Mouse (Mus musculus) forebrain, embryonic 10.5 days (tissue): Measurements from ENCODE around the gene Pla2g7. TPM values are rescaled to one million over a fixed set of nuclear protein-coding genes. Genes with fewer than 3 reads are reported as not detected.
A peak's percentile ranks its signal among the peaks of the same experiment; 100 is the strongest.

ENCODE experiments used
- DNase-seq: peaks from one replicate; pipeline ENCODE4 v3.0.0-alpha.2; 2017; ENCODE audit warnings: low spot score; ENCODE audit errors: extremely low spot score
- H3K27ac ChIP-seq: fragments of 300-500 bp; sonication (generic); 2 replicates; pipeline ENCODE4 v1.5.1; 2016; ENCODE audit warnings: mild to moderate bottlenecking
- H3K27me3 ChIP-seq: fragments of 300-500 bp; sonication (generic); 2 replicates; pipeline ENCODE4 v1.6.1; 2016; ENCODE audit warnings: mild to moderate bottlenecking; ENCODE audit not compliant: poor library complexity, severe bottlenecking
- H3K36me3 ChIP-seq: fragments of 300-500 bp; sonication (generic); replicated peaks from 2 replicates; pipeline ENCODE4 v1.6.1; 2016; ENCODE audit warnings: mild to moderate bottlenecking, moderate library complexity
- H3K4me1 ChIP-seq: fragments of 300-500 bp; sonication (generic); 2 replicates; pipeline ENCODE4 v1.6.1; 2016
- H3K4me3 ChIP-seq: fragments of 300-500 bp; sonication (generic); 2 replicates; pipeline ENCODE4 v1.5.1; 2016; ENCODE audit warnings: mild to moderate bottlenecking, moderate library complexity
- H3K9me3 ChIP-seq: fragments of 300-500 bp; sonication (generic); 2 replicates; pipeline ENCODE4 v1.6.1; 2016; ENCODE audit warnings: mild to moderate bottlenecking, moderate library complexity
- WGBS: fragments of 180-500 bp; shearing (Covaris S2); methylation state at CpG from one replicate; pipeline ENCODE4 v1.1.7; 2016; 5-methylcytosine and 5-hydroxymethylcytosine counted together
- polyA plus RNA-seq: library from polyadenylated mRNA; unstranded; fragments of >200 nt; fragmentation: Nextera tagmentation; extraction: Ambion mirVana; gene quantifications from 2 replicates; pipeline ENCODE4 v1.2.1, GENCODE M21; 2016

Pla2g7 gene
- polyA plus RNA-seq, 1 experiment from 2014 or later = 3.8 TPM

- peaks cover 26% of the 10 kb centered on the region for H3K4me1 ChIP-seq
- no peak for DNase-seq
Measured at GRCm38 (mm10) chr17:43554516-43555403, 13.1 kb upstream of the Pla2g7 start.

GRCm38 (mm10) chr17:43557104-43557503 lies 10.8 kb upstream of the Pla2g7 start:
- H3K27ac ChIP-seq = no peak overlapping the region
- DNase-seq = no peak
- no peaks in the 10 kb centered on the region for H3K9me3 ChIP-seq
- no peaks in the 10 kb centered on the region for H3K36me3 ChIP-seq
- H3K4me3 ChIP-seq = no peak overlapping the region
- peaks cover 9% of the 10 kb centered on the region for H3K4me1 ChIP-seq
- 84% methylated on average over 4 of the region's 4 CpGs for WGBS
- no peaks in the 10 kb centered on the region for H3K27me3 ChIP-seq

More at GRCm38 (mm10) chr17:43554516-43555403, 13.1 kb upstream of the Pla2g7 start:
- no peaks in the 10 kb centered on the region for H3K36me3 ChIP-seq
- H3K9me3 ChIP-seq = no peaks in the 10 kb centered on the region
- WGBS = 82% methylated on average over 12 of the region's 12 CpGs
- no peak overlapping the region for H3K27ac ChIP-seq
- no peaks in the 10 kb centered on the region for H3K27me3 ChIP-seq
- no peak overlapping the region for H3K4me3 ChIP-seq

- H3K9me3 ChIP-seq = no peaks in the 10 kb centered on the region
- no peak overlapping the region for H3K27ac ChIP-seq
- no peak for DNase-seq
- no peak overlapping the region for H3K4me3 ChIP-seq
- 57% methylated on average over 6 of the region's 6 CpGs for WGBS
- no peaks in the 10 kb centered on the region for H3K36me3 ChIP-seq
- H3K27me3 ChIP-seq = no peaks in the 10 kb centered on the region
- peaks cover 9% of the 10 kb centered on the region for H3K4me1 ChIP-seq
Measured at GRCm38 (mm10) chr17:43557541-43558090, 10.3 kb upstream of the Pla2g7 start.

GRCm38 (mm10) chr17:43558678-43559077 lies 9.2 kb upstream of the Pla2g7 start:
- Histone ChIP-seq H3K27ac (no peak overlapping the region), H3K9me3 (no peaks in the 10 kb centered on the region), H3K4me1 (peaks cover 9% of the 10 kb centered on the region), H3K36me3 (no peaks in the 10 kb centered on the region), H3K27me3 (no peaks in the 10 kb centered on the region), H3K4me3 (no peak overlapping the region)
- 83% methylated on average over 3 of the region's 3 CpGs for WGBS
- no peak for DNase-seq

GRCm38 (mm10) chr17:43563192-43563987 lies 4.5 kb upstream of the Pla2g7 start:
- 92% methylated on average over 7 of the region's 7 CpGs for WGBS
- no peaks in the 10 kb centered on the region for H3K9me3 ChIP-seq

GRCm38 (mm10) chr17:43567593-43567991 lies 306 bp upstream of the Pla2g7 start:
- peaks cover 23% of the 10 kb centered on the region for H3K4me1 ChIP-seq
- H3K27me3 ChIP-seq = peaks cover 9% of the 10 kb centered on the region
- H3K4me3 ChIP-seq = peak overlapping the region; percentile 52
- 5% methylated on average over 12 of the region's 12 CpGs for WGBS
- no peak for DNase-seq
- no peaks in the 10 kb centered on the region for H3K36me3 ChIP-seq
- no peaks in the 10 kb centered on the region for H3K9me3 ChIP-seq
- peak overlapping the region; percentile 76 for H3K27ac ChIP-seq

More at GRCm38 (mm10) chr17:43563192-43563987, 4.5 kb upstream of the Pla2g7 start:
- Histone ChIP-seq H3K36me3 (no peaks in the 10 kb centered on the region), H3K4me1 (peaks cover 14% of the 10 kb centered on the region), H3K27me3 (no peaks in the 10 kb centered on the region), H3K27ac (no peak overlapping the region), H3K4me3 (no peak overlapping the region)
- DNase-seq = no peak

- Histone ChIP-seq H3K27me3 (peaks cover 9% of the 10 kb centered on the region), H3K4me1 (peaks cover 33% of the 10 kb centered on the region), H3K9me3 (no peaks in the 10 kb centered on the region), H3K36me3 (no peaks in the 10 kb centered on the region), H3K4me3 (no peak overlapping the region), H3K27ac (no peak overlapping the region)
- 58% methylated on average over 7 of the region's 7 CpGs for WGBS
- DNase-seq = no peak
Measured at GRCm38 (mm10) chr17:43569287-43569686, 1.4 kb downstream of the Pla2g7 start.

GRCm38 (mm10) chr17:43573624-43574073 lies 5.8 kb downstream of the Pla2g7 start:
- DNase-seq = no peak
- Histone ChIP-seq H3K9me3 (no peaks in the 10 kb centered on the region), H3K4me1 (peaks cover 16% of the 10 kb centered on the region), H3K36me3 (no peaks in the 10 kb centered on the region), H3K27ac (0 out of 2 replicates have a peak overlapping the region, but pooled peaks have one; percentile 26), H3K4me3 (no peak overlapping the region), H3K27me3 (peaks cover 9% of the 10 kb centered on the region)
- 24% methylated on average over 3 of the region's 3 CpGs for WGBS

GRCm38 (mm10) chr17:43580456-43580855 lies 12.6 kb downstream of the Pla2g7 start:
- H3K27me3 ChIP-seq = no peaks in the 10 kb centered on the region
- 26% methylated on average over 3 of the region's 3 CpGs for WGBS
- H3K27ac ChIP-seq = peak overlapping the region; percentile 73
- H3K4me1 ChIP-seq = peaks cover 27% of the 10 kb centered on the region
- DNase-seq = no peak
- 0 out of 2 replicates have a peak overlapping the region, but pooled peaks have one; percentile 3 for H3K4me3 ChIP-seq
- no peaks in the 10 kb centered on the region for H3K9me3 ChIP-seq
- no peaks in the 10 kb centered on the region for H3K36me3 ChIP-seq

- no peak for DNase-seq
- H3K4me3 ChIP-seq = 0 out of 2 replicates have a peak overlapping the region, but pooled peaks have one; percentile 3
- WGBS = 31% methylated on average over 8 of the region's 8 CpGs
- H3K9me3 ChIP-seq = no peaks in the 10 kb centered on the region
- no peaks in the 10 kb centered on the region for H3K36me3 ChIP-seq
- H3K27ac ChIP-seq = peak overlapping the region; percentile 73
- H3K27me3 ChIP-seq = no peaks in the 10 kb centered on the region
- peaks cover 27% of the 10 kb centered on the region for H3K4me1 ChIP-seq
Measured at GRCm38 (mm10) chr17:43581012-43581467, 13.1 kb downstream of the Pla2g7 start.

GRCm38 (mm10) chr17:43584771-43585170 lies 16.9 kb downstream of the Pla2g7 start:
- Histone ChIP-seq H3K36me3 (no peaks in the 10 kb centered on the region), H3K4me3 (no peak overlapping the region), H3K27me3 (no peaks in the 10 kb centered on the region), H3K9me3 (no peaks in the 10 kb centered on the region), H3K27ac (no peak overlapping the region), H3K4me1 (peaks cover 26% of the 10 kb centered on the region)
- WGBS = 91% methylated on average over 7 of the region's 7 CpGs
- DNase-seq = no peak

- Histone ChIP-seq H3K4me1 (peaks cover 4% of the 10 kb centered on the region; the same call in 1 of the 2 replicates), H3K27me3 (no peaks in the 10 kb centered on the region), H3K9me3 (no peaks in the 10 kb centered on the region), H3K4me3 (no peak overlapping the region), H3K27ac (no peak overlapping the region), H3K36me3 (no peaks in the 10 kb centered on the region)
- 84% methylated on average over 2 of the region's 2 CpGs for WGBS
- DNase-seq = no peak
Measured at GRCm38 (mm10) chr17:43587278-43587677, 19.4 kb downstream of the Pla2g7 start.
